Mouse (Mus musculus) stomach, embryonic 15.5 days (tissue): ENCODE results near the gene Atp1a1. TPM values are rescaled to one million over a fixed set of nuclear protein-coding genes. Genes with fewer than 3 reads are reported as not detected.

ENCODE experiments used
- ATAC-seq: fragments of 200-750 bp; cut with Nextera tagmentation; 2 replicates; pipeline ENCODE4 v1.8.0; 2017; ENCODE audit warnings: low read depth, moderate number of reproducible peaks, moderate TSS enrichment; ENCODE audit not compliant: insufficient read depth, low FRiP score
- H3K27ac ChIP-seq: fragments of 300-500 bp; sonication (generic); 2 replicates; pipeline ENCODE4 v1.5.1; 2015; ENCODE audit warnings: mild to moderate bottlenecking, inconsistent platforms
- H3K27me3 ChIP-seq: fragments of 300-500 bp; sonication (generic); replicated peaks from 2 replicates; pipeline ENCODE4 v1.6.1; 2015; ENCODE audit warnings: inconsistent platforms
- H3K36me3 ChIP-seq: fragments of 300-500 bp; sonication (generic); 2 replicates; pipeline ENCODE4 v1.6.1; 2015; ENCODE audit warnings: inconsistent platforms
- H3K4me1 ChIP-seq: fragments of 300-500 bp; sonication (generic); 2 replicates; pipeline ENCODE4 v1.6.1; 2015; ENCODE audit warnings: inconsistent platforms
- H3K4me2 ChIP-seq: fragments of 300-500 bp; sonication (generic); 2 replicates; pipeline ENCODE4 v1.6.1; 2015; ENCODE audit warnings: mild to moderate bottlenecking, inconsistent platforms
- H3K4me3 ChIP-seq: fragments of 300-500 bp; sonication (generic); replicated peaks from 2 replicates; pipeline ENCODE4 v1.5.1; 2015; ENCODE audit warnings: inconsistent platforms
- H3K9ac ChIP-seq: fragments of 300-500 bp; sonication (generic); 2 replicates; pipeline ENCODE4 v1.6.1; 2015; ENCODE audit warnings: inconsistent platforms
- H3K9me3 ChIP-seq: fragments of 300-500 bp; sonication (generic); 2 replicates; pipeline ENCODE4 v1.6.1; 2016; ENCODE audit warnings: inconsistent platforms
- WGBS: fragments of 180-500 bp; shearing (Covaris S2); methylation state at CpG from one replicate; pipeline ENCODE4 v1.1.7; 2015; 5-methylcytosine and 5-hydroxymethylcytosine counted together
- polyA plus RNA-seq: library from polyadenylated mRNA; unstranded; fragments of >200 nt; fragmentation: Nextera tagmentation; extraction: Ambion mirVana; gene quantifications from 2 replicates; pipeline ENCODE4 v1.2.1, GENCODE M21; 2015

Gene Atp1a1
- polyA plus RNA-seq, 1 experiment from 2014 or later = 142 TPM

- ATAC-seq = no peak
- Histone ChIP-seq H3K36me3 (no peaks in the 10 kb centered on the region), H3K9me3 (no peaks in the 10 kb centered on the region), H3K9ac (no peak overlapping the region), H3K4me1 (peaks cover 7% of the 10 kb centered on the region), H3K4me3 (no peak overlapping the region), H3K27me3 (no peaks in the 10 kb centered on the region), H3K4me2 (no peak overlapping the region), H3K27ac (no peak overlapping the region)
- WGBS = 91% methylated on average over 2 of the region's 2 CpGs
Measured at GRCm38 (mm10) chr3:101533373-101533772, 71.1 kb downstream of the Atp1a1 start.

- no peak overlapping the region for H3K4me2 ChIP-seq
- peaks cover 18% of the 10 kb centered on the region for H3K4me1 ChIP-seq
- ATAC-seq = no peak
- no peak overlapping the region for H3K27ac ChIP-seq
- H3K36me3 ChIP-seq = no peaks in the 10 kb centered on the region
- WGBS = 47% methylated on average over 10 of the region's 10 CpGs
- H3K9ac ChIP-seq = no peak overlapping the region
- no peaks in the 10 kb centered on the region for H3K9me3 ChIP-seq
- no peaks in the 10 kb centered on the region for H3K27me3 ChIP-seq
- H3K4me3 ChIP-seq = no peak overlapping the region
Measured at GRCm38 (mm10) chr3:101530928-101531327, 73.6 kb downstream of the Atp1a1 start.

- 36% methylated on average over 8 of the region's 8 CpGs for WGBS
- Histone ChIP-seq H3K9me3 (no peaks in the 10 kb centered on the region), H3K4me3 (no peak overlapping the region), H3K4me2 (no peak overlapping the region), H3K27ac (no peak overlapping the region), H3K4me1 (peaks cover 18% of the 10 kb centered on the region), H3K27me3 (no peaks in the 10 kb centered on the region), H3K36me3 (no peaks in the 10 kb centered on the region), H3K9ac (no peak overlapping the region)
- ATAC-seq = no peak
Measured at GRCm38 (mm10) chr3:101528900-101529594, 75.4 kb downstream of the Atp1a1 start.

GRCm38 (mm10) chr3:101528157-101528899 lies 76.2 kb downstream of the Atp1a1 start:
- ATAC-seq = no peak
- peak overlapping the region; percentile 45; the same call in 1 of the 2 replicates for H3K27ac ChIP-seq
- H3K4me2 ChIP-seq = no peak overlapping the region
- no peak overlapping the region for H3K4me3 ChIP-seq
- H3K9ac ChIP-seq = no peak overlapping the region
- H3K36me3 ChIP-seq = no peaks in the 10 kb centered on the region
- H3K9me3 ChIP-seq = no peaks in the 10 kb centered on the region
- H3K27me3 ChIP-seq = no peaks in the 10 kb centered on the region
- peaks cover 18% of the 10 kb centered on the region for H3K4me1 ChIP-seq
- WGBS = 33% methylated on average over 7 of the region's 8 CpGs

- no peak overlapping the region for H3K4me3 ChIP-seq
- no peak overlapping the region for H3K4me2 ChIP-seq
- no peaks in the 10 kb centered on the region for H3K9me3 ChIP-seq
- peak overlapping the region; percentile 26; the same call in 1 of the 2 replicates for H3K27ac ChIP-seq
- H3K36me3 ChIP-seq = no peaks in the 10 kb centered on the region
- H3K27me3 ChIP-seq = no peaks in the 10 kb centered on the region
- H3K4me1 ChIP-seq = peaks cover 22% of the 10 kb centered on the region
- WGBS = 69% methylated on average over 11 of the region's 11 CpGs
- ATAC-seq = peak; percentile 28; the same call in 1 of the 2 replicates
- H3K9ac ChIP-seq = no peak overlapping the region
Measured at GRCm38 (mm10) chr3:101526603-101527002, 77.9 kb downstream of the Atp1a1 start.

Other genes starting within 250 kb of the Atp1a1 start
- 32.0 and 37.0 TPM in 2 replicates for gene Igsf3, start 227.6 kb downstream of the Atp1a1 start, polyA plus RNA-seq
- 4.1 and 5.8 TPM in 2 replicates for gene Mab21l3, start 244.3 kb upstream of the Atp1a1 start, polyA plus RNA-seq